Mouse (Mus musculus): ENCODE measurements around the gene Krt17. TPM values are rescaled to one million over a fixed set of nuclear protein-coding genes. Genes with fewer than 3 reads are reported as not detected.

Krt17 gene
- polyA plus RNA-seq, 2 experiments: 28.1 to 75.5 TPM

- 50% methylated on average over 5 of the region's 5 CpGs for WGBS
- H3K9me3 ChIP-seq (ENCODE audit: control insufficient read depth, low read length): no peaks in the 10 kb centered on the region
- H3K9ac ChIP-seq (ENCODE audit: low read depth, low read length, severe bottlenecking): no peak overlapping the region
- H3K36me3 ChIP-seq (ENCODE audit: control insufficient read depth, insufficient read depth, low read length): no peaks in the 10 kb centered on the region
- H3K27me3 ChIP-seq (ENCODE audit: control insufficient read depth, insufficient read depth, low read length): no peaks in the 10 kb centered on the region
- H3K4me2 ChIP-seq (replicated peaks; ENCODE audit: low read depth, low read length, severe bottlenecking): no peak overlapping the region
- ATAC-seq (ENCODE audit: low FRiP score, low read depth) (no peak), DNase-seq (ENCODE audit: low spot score) (no peak)
- no peak overlapping the region for H3K27ac ChIP-seq (replicated peaks; ENCODE audit: low read depth, low read length)
- TF ChIP-seq POLR2A (IDR thresholded peaks at IDR 0.05; ENCODE audit: borderline replicate concordance, extremely low read depth, insufficient read depth, insufficient read length): no peak
- H3K4me1 ChIP-seq (ENCODE audit: control insufficient read depth, insufficient read depth, low read length): no peaks in the 10 kb centered on the region
- no peak overlapping the region for H3K4me3 ChIP-seq (replicated peaks; ENCODE audit: low read length)
These were observed 17.9 kb upstream of the Krt17 start for GRCm38 (mm10) chr11:100278759-100279158.

GRCm38 (mm10) chr11:100277726-100278480, 17.1 kb upstream of the Krt17 start:
- Histone ChIP-seq H3K4me3 (replicated peaks; ENCODE audit: low read length) (no peak overlapping the region), H3K9me3 (ENCODE audit: control insufficient read depth, low read length) (no peaks in the 10 kb centered on the region), H3K4me2 (replicated peaks; ENCODE audit: low read depth, low read length, severe bottlenecking) (no peak overlapping the region), H3K36me3 (ENCODE audit: control insufficient read depth, insufficient read depth, low read length) (no peaks in the 10 kb centered on the region), H3K4me1 (ENCODE audit: control insufficient read depth, insufficient read depth, low read length) (no peaks in the 10 kb centered on the region), H3K9ac (ENCODE audit: low read depth, low read length, severe bottlenecking) (no peak overlapping the region), H3K27ac (replicated peaks; ENCODE audit: low read depth, low read length) (no peak overlapping the region), H3K27me3 (ENCODE audit: control insufficient read depth, insufficient read depth, low read length) (no peaks in the 10 kb centered on the region)
- 66% methylated on average over 15 of the region's 15 CpGs for WGBS
- DNase-seq (ENCODE audit: low spot score) (no peak), ATAC-seq (ENCODE audit: low FRiP score, low read depth) (no peak)
- TF ChIP-seq POLR2A (IDR thresholded peaks at IDR 0.05; ENCODE audit: borderline replicate concordance, extremely low read depth, insufficient read depth, insufficient read length): no peak

GRCm38 (mm10) chr11:100275466-100275865, 14.6 kb upstream of the Krt17 start:
- H3K9me3 ChIP-seq (ENCODE audit: control insufficient read depth, low read length): no peaks in the 10 kb centered on the region
- WGBS: 72% methylated on average over 5 of the region's 5 CpGs
- H3K4me3 ChIP-seq (replicated peaks; ENCODE audit: low read length): no peak overlapping the region
- H3K9ac ChIP-seq (ENCODE audit: low read depth, low read length, severe bottlenecking): no peak overlapping the region
- ATAC-seq (ENCODE audit: low FRiP score, low read depth) (no peak), DNase-seq (ENCODE audit: low spot score) (no peak)
- no peaks in the 10 kb centered on the region for H3K27me3 ChIP-seq (ENCODE audit: control insufficient read depth, insufficient read depth, low read length)
- no peak for TF ChIP-seq POLR2A (IDR thresholded peaks at IDR 0.05; ENCODE audit: borderline replicate concordance, extremely low read depth, insufficient read depth, insufficient read length)
- no peaks in the 10 kb centered on the region for H3K4me1 ChIP-seq (ENCODE audit: control insufficient read depth, insufficient read depth, low read length)
- H3K27ac ChIP-seq (replicated peaks; ENCODE audit: low read depth, low read length): no peak overlapping the region
- no peak overlapping the region for H3K4me2 ChIP-seq (replicated peaks; ENCODE audit: low read depth, low read length, severe bottlenecking)
- no peaks in the 10 kb centered on the region for H3K36me3 ChIP-seq (ENCODE audit: control insufficient read depth, insufficient read depth, low read length)

GRCm38 (mm10) chr11:100274719-100275118, 13.9 kb upstream of the Krt17 start:
- 66% methylated on average over 7 of the region's 7 CpGs for WGBS
- no peak for TF ChIP-seq POLR2A (IDR thresholded peaks at IDR 0.05; ENCODE audit: borderline replicate concordance, extremely low read depth, insufficient read depth, insufficient read length)

GRCm38 (mm10) chr11:100271878-100272277, 11.0 kb upstream of the Krt17 start:
- 78% methylated on average over 1 of the region's 1 CpGs for WGBS
- no peak overlapping the region for H3K9ac ChIP-seq (ENCODE audit: low read depth, low read length, severe bottlenecking)
- H3K4me2 ChIP-seq (replicated peaks; ENCODE audit: low read depth, low read length, severe bottlenecking): no peak overlapping the region
- DNase-seq (ENCODE audit: low spot score) (no peak), ATAC-seq (ENCODE audit: low FRiP score, low read depth) (no peak)
- no peaks in the 10 kb centered on the region for H3K9me3 ChIP-seq (ENCODE audit: control insufficient read depth, low read length)
- no peak for TF ChIP-seq POLR2A (IDR thresholded peaks at IDR 0.05; ENCODE audit: borderline replicate concordance, extremely low read depth, insufficient read depth, insufficient read length)
- no peaks in the 10 kb centered on the region for H3K4me1 ChIP-seq (ENCODE audit: control insufficient read depth, insufficient read depth, low read length)
- no peaks in the 10 kb centered on the region for H3K36me3 ChIP-seq (ENCODE audit: control insufficient read depth, insufficient read depth, low read length)
- no peak overlapping the region for H3K4me3 ChIP-seq (replicated peaks; ENCODE audit: low read length)
- no peak overlapping the region for H3K27ac ChIP-seq (replicated peaks; ENCODE audit: low read depth, low read length)
- no peaks in the 10 kb centered on the region for H3K27me3 ChIP-seq (ENCODE audit: control insufficient read depth, insufficient read depth, low read length)

More at GRCm38 (mm10) chr11:100274719-100275118, 13.9 kb upstream of the Krt17 start:
- Histone ChIP-seq H3K4me1 (ENCODE audit: control insufficient read depth, insufficient read depth, low read length) (no peaks in the 10 kb centered on the region), H3K36me3 (ENCODE audit: control insufficient read depth, insufficient read depth, low read length) (no peaks in the 10 kb centered on the region), H3K4me3 (replicated peaks; ENCODE audit: low read length) (no peak overlapping the region), H3K9ac (ENCODE audit: low read depth, low read length, severe bottlenecking) (no peak overlapping the region), H3K9me3 (ENCODE audit: control insufficient read depth, low read length) (no peaks in the 10 kb centered on the region), H3K27me3 (ENCODE audit: control insufficient read depth, insufficient read depth, low read length) (no peaks in the 10 kb centered on the region), H3K4me2 (replicated peaks; ENCODE audit: low read depth, low read length, severe bottlenecking) (no peak overlapping the region), H3K27ac (replicated peaks; ENCODE audit: low read depth, low read length) (no peak overlapping the region)
- DNase-seq (ENCODE audit: low spot score) (no peak), ATAC-seq (ENCODE audit: low FRiP score, low read depth) (no peak)

All from limb, embryonic 14.5 days (tissue).